Comparison of ENCODE assay signal across 22 mouse cellular contexts in genomic region chr2:34745673-34746072, GRCm38 (mm10). TPM values are rescaled to one million over a fixed set of nuclear protein-coding genes. Genes with fewer than 3 reads are reported as not detected.
A peak's percentile ranks its signal among the peaks of the same experiment; 100 is the strongest.
DNase-seq lines count a peak whose midpoint lies in the region; ATAC-seq lines count a peak whose summit lies in the region.
"Had no signal": no experiment of that assay in that cellular context is flagged by ENCODE, and none has a peak within 500 bp of the region (broad histone marks: within the 10 kb centered on the region; RNA-seq: fewer than 3 reads in every experiment).

No protein-coding gene starts in this region.

- H3K27me3 ChIP-seq in liver, embryonic 15.5 days, result no peaks in the 10 kb centered on the region
- H3K27me3 ChIP-seq: CH12.LX; embryonic facial prominence, embryonic 15.5 days; heart, embryonic 15.5 days had no signal

- H3K4me1 ChIP-seq in liver, embryonic 15.5 days (replicated peaks), result peaks cover 70% of the 10 kb centered on the region
- H3K4me1 ChIP-seq: forebrain, embryonic 10.5 days; hindbrain, embryonic 10.5 days had no signal

- ATAC-seq in liver, embryonic 15.5 days (ENCODE audit: insufficient read depth), result no peak
- ATAC-seq in CD4-positive, CD25-positive, alpha-beta regulatory T cell, adult 4 months, result peak; percentile 66
- ATAC-seq: forebrain, embryonic 14.5 days had no signal

- no peaks in the 10 kb centered on the region for H3K9me3 ChIP-seq in liver, embryonic 15.5 days (replicated peaks)
- H3K9me3 ChIP-seq: embryonic facial prominence, embryonic 15.5 days; forebrain, embryonic 10.5 days; heart, embryonic 15.5 days; hindbrain, embryonic 10.5 days had no signal

- H3K27ac ChIP-seq in liver, embryonic 15.5 days (replicated peaks), result peak overlapping the region; percentile 42; the same call in 1 of the 2 replicates
- H3K27ac ChIP-seq: embryonic facial prominence, embryonic 15.5 days; forebrain, embryonic 10.5 days; heart, adult 2 months; heart, embryonic 15.5 days; hindbrain, embryonic 10.5 days; hindbrain, embryonic 14.5 days had no signal

- DNase-seq in liver, result no peak
- peak; percentile 23 for DNase-seq in induced T-regulatory cell, adult 2 months (ENCODE audit: low read depth)
- DNase-seq in layer of hippocampus, postnatal 10 days (ENCODE audit: low spot score in 2 of 2), result no peak
- no peak for DNase-seq in right cerebral cortex, postnatal 10 days (ENCODE audit: low spot score in 2 of 2)
- DNase-seq: adrenal gland, adult 8-10 months; adrenal gland, postnatal 36 days; cerebellum, adult 2 months; cerebellum, postnatal 10 days; embryo, embryonic 11 days; gastrocnemius, postnatal 36 days; heart, adult 2 months had no signal

- H3K9ac ChIP-seq in liver, embryonic 15.5 days, result no peak overlapping the region
- H3K9ac ChIP-seq: embryonic facial prominence, embryonic 15.5 days; heart, embryonic 15.5 days; hindbrain, embryonic 14.5 days had no signal

- H3K4me3 ChIP-seq in liver, embryonic 15.5 days (replicated peaks), result no peak overlapping the region
- H3K4me3 ChIP-seq: embryonic facial prominence, embryonic 15.5 days; erythroblast, embryonic 14.5 days; forebrain, embryonic 10.5 days; heart, adult 2 months; heart, embryonic 15.5 days; hindbrain, embryonic 10.5 days had no signal

- no peak overlapping the region for H3K4me2 ChIP-seq in liver, embryonic 15.5 days
- H3K4me2 ChIP-seq: embryonic facial prominence, embryonic 15.5 days; heart, embryonic 11.5 days; heart, embryonic 15.5 days; hindbrain, embryonic 14.5 days had no signal

- peaks cover 43% of the 10 kb centered on the region for H3K36me3 ChIP-seq in liver, embryonic 15.5 days (replicated peaks)

- 73% methylated on average over 2 of the region's 2 CpGs for WGBS in liver, embryonic 15.5 days (ENCODE audit: insufficient replicate concordance)

RNA-seq across cellular contexts. Expression of gene Gapvd1, which starts 9.4 kb away (rescaled TPM):
- 79.9 and 89.4 TPM in 2 replicates for polyA plus RNA-seq in liver, embryonic 15.5 days (2015; fragmentation: Nextera tagmentation; extraction: Ambion mirVana)
- polyA plus RNA-seq in CD4-positive, CD25-positive, alpha-beta regulatory T cell, adult 4 months (2017; shearing (Covaris generic)), result 10 to 100 TPM; 53.4 to 55.7 TPM
- 100 to 1,000 TPM; 108 to 114 TPM for total RNA-seq in layer of hippocampus, postnatal 10 days (2021)

RNA-seq across cellular contexts. Expression of gene Hspa5, which starts 26.1 kb away (rescaled TPM):
- polyA plus RNA-seq in liver, embryonic 15.5 days (2015; fragmentation: Nextera tagmentation; extraction: Ambion mirVana), result 509 TPM in 2 replicates
- polyA plus RNA-seq in CD4-positive, CD25-positive, alpha-beta regulatory T cell, adult 4 months (2017; shearing (Covaris generic)), result 100 to 1,000 TPM; 536 to 586 TPM
- 100 to 1,000 TPM; 219 to 226 TPM for total RNA-seq in layer of hippocampus, postnatal 10 days (2021)

RNA-seq across cellular contexts. Expression of gene Rabepk, which starts 54.0 kb away (rescaled TPM):
- polyA plus RNA-seq in liver, embryonic 15.5 days (2015; fragmentation: Nextera tagmentation; extraction: Ambion mirVana), result 20.1 and 22.3 TPM in 2 replicates
- 10 to 100 TPM; 49.8 to 60.5 TPM for polyA plus RNA-seq in CD4-positive, CD25-positive, alpha-beta regulatory T cell, adult 4 months (2017; shearing (Covaris generic))
- total RNA-seq in layer of hippocampus, postnatal 10 days (2021), result 10 to 100 TPM; 23.8 to 26.1 TPM
